Mouse (Mus musculus): ENCODE measurements around the gene Zfp273. TPM values are rescaled to one million over a fixed set of nuclear protein-coding genes. Genes with fewer than 3 reads are reported as not detected.
"Not testable (repeated sequence)": the region's sequence is repeated elsewhere in the genome, so short reads cannot be mapped to it uniquely, and the experiment has no call there.

The Zfp273 gene
- total RNA-seq (2014; fragmentation: Nextera tagmentation) (4.8 and 5.0 TPM in 2 replicates), total RNA-seq (2017) (3.9 and 5.8 TPM in 2 replicates), polyA plus RNA-seq (2012) (0.13 TPM in 2 replicates)

- peak; percentile 95 for ATAC-seq (ENCODE audit: extremely low read depth, insufficient number of reproducible peaks, low FRiP score, poor library complexity, severe bottlenecking)
- H3K36me3 ChIP-seq (replicated peaks): no peaks in the 10 kb centered on the region
- peak within 1 kb of the TSS; percentile 73 for H3K4me3 ChIP-seq (ENCODE audit: low read depth, low read length)
- H3K4me1 ChIP-seq (ENCODE audit: insufficient read depth, low read depth, low read length): peaks cover 11% of the 10 kb centered on the region
- no peak for TF ChIP-seq POLR2AphosphoS5 (IDR thresholded peaks at IDR 0.05; ENCODE audit: insufficient replicate concordance, low read depth, low read length)
- TF ChIP-seq CTCF (IDR thresholded peaks at IDR 0.05; ENCODE audit: low read depth, low read length): no peak
- no peak for TF ChIP-seq GATA1 (IDR thresholded peaks at IDR 0.05; ENCODE audit: borderline replicate concordance, low read length)
- TF ChIP-seq TAL1 (conservative IDR thresholded peaks at IDR 0.05; ENCODE audit: low read depth, low read length): no peak
- no peaks in the 10 kb centered on the region for H3K27me3 ChIP-seq (ENCODE audit: insufficient read depth, low read length)
- H3K9me3 ChIP-seq (replicated peaks): peaks cover 3% of the 10 kb centered on the region
- peak; percentile 75 for DNase-seq (ENCODE audit: low spot score)
Measured at GRCm38 (mm10) chr13:67813710-67814660, at the start of gene Zfp273. Gene Zfp273, plus strand, starts transcription at chr13:67813740.

- Histone ChIP-seq H3K4me3 (ENCODE audit: low read depth, low read length) (peak within 1 kb of the TSS; percentile 76), H3K9me3 (replicated peaks) (peaks cover 3% of the 10 kb centered on the region; the same call in 1 of the 2 replicates), H3K36me3 (replicated peaks) (no peaks in the 10 kb centered on the region), H3K27me3 (ENCODE audit: insufficient read depth, low read length) (no peaks in the 10 kb centered on the region), H3K4me1 (ENCODE audit: insufficient read depth, low read depth, low read length) (peaks cover 5% of the 10 kb centered on the region)
- DNase-seq (ENCODE audit: low spot score): peak; percentile 58
- TF ChIP-seq GATA1 (IDR thresholded peaks at IDR 0.05; ENCODE audit: borderline replicate concordance, low read length) (no peak), CTCF (IDR thresholded peaks at IDR 0.05; ENCODE audit: low read depth, low read length) (no peak), TAL1 (conservative IDR thresholded peaks at IDR 0.05; ENCODE audit: low read depth, low read length) (no peak), POLR2AphosphoS5 (IDR thresholded peaks at IDR 0.05; ENCODE audit: insufficient replicate concordance, low read depth, low read length) (no peak), GATA2 (IDR thresholded peaks at IDR 0.05; ENCODE audit: borderline replicate concordance, low read depth, low read length) (no peak)
- ATAC-seq (ENCODE audit: extremely low read depth, insufficient number of reproducible peaks, low FRiP score, poor library complexity, severe bottlenecking): peak; percentile 99
Measured at GRCm38 (mm10) chr13:67779265-67780221, 34.0 kb upstream of the Zfp273 start, which contains the start of gene Zfp493. Gene Zfp493, plus strand, starts transcription at chr13:67779693.

GRCm38 (mm10) chr13:67791921-67792455 is 21.6 kb upstream of the Zfp273 start:
- DNase-seq (ENCODE audit: low spot score) (no peak), ATAC-seq (ENCODE audit: extremely low read depth, insufficient number of reproducible peaks, low FRiP score, poor library complexity, severe bottlenecking) (no peak)
- no peaks in the 10 kb centered on the region for H3K9me3 ChIP-seq (replicated peaks)
- no peak overlapping the region for H3K4me3 ChIP-seq (ENCODE audit: low read depth, low read length)
- H3K4me1 ChIP-seq (ENCODE audit: insufficient read depth, low read depth, low read length): no peaks in the 10 kb centered on the region
- no peak for TF ChIP-seq GATA1 (IDR thresholded peaks at IDR 0.05; ENCODE audit: borderline replicate concordance, low read length)
- TF ChIP-seq CTCF (IDR thresholded peaks at IDR 0.05; ENCODE audit: low read depth, low read length): no peak
- no peak for TF ChIP-seq GATA2 (IDR thresholded peaks at IDR 0.05; ENCODE audit: borderline replicate concordance, low read depth, low read length)
- no peak for TF ChIP-seq TAL1 (conservative IDR thresholded peaks at IDR 0.05; ENCODE audit: low read depth, low read length)
- TF ChIP-seq POLR2AphosphoS5 (IDR thresholded peaks at IDR 0.05; ENCODE audit: insufficient replicate concordance, low read depth, low read length): no peak
- no peaks in the 10 kb centered on the region for H3K27me3 ChIP-seq (ENCODE audit: insufficient read depth, low read length)
- no peaks in the 10 kb centered on the region for H3K36me3 ChIP-seq (replicated peaks)

- Histone ChIP-seq H3K4me3 (ENCODE audit: low read depth, low read length) (no peak overlapping the region), H3K9me3 (replicated peaks) (no peaks in the 10 kb centered on the region), H3K27me3 (ENCODE audit: insufficient read depth, low read length) (no peaks in the 10 kb centered on the region), H3K4me1 (ENCODE audit: insufficient read depth, low read depth, low read length) (no peaks in the 10 kb centered on the region), H3K36me3 (replicated peaks) (no peaks in the 10 kb centered on the region)
- ATAC-seq (ENCODE audit: extremely low read depth, insufficient number of reproducible peaks, low FRiP score, poor library complexity, severe bottlenecking) (no peak), DNase-seq (ENCODE audit: low spot score) (no peak)
- TF ChIP-seq POLR2AphosphoS5 (IDR thresholded peaks at IDR 0.05; ENCODE audit: insufficient replicate concordance, low read depth, low read length) (no peak), CTCF (IDR thresholded peaks at IDR 0.05; ENCODE audit: low read depth, low read length) (no peak), GATA1 (IDR thresholded peaks at IDR 0.05; ENCODE audit: borderline replicate concordance, low read length) (no peak), GATA2 (IDR thresholded peaks at IDR 0.05; ENCODE audit: borderline replicate concordance, low read depth, low read length) (no peak), TAL1 (conservative IDR thresholded peaks at IDR 0.05; ENCODE audit: low read depth, low read length) (no peak)
Measured at GRCm38 (mm10) chr13:67798618-67799017, 14.9 kb upstream of the Zfp273 start.

GRCm38 (mm10) chr13:67799151-67799550 is 14.4 kb upstream of the Zfp273 start:
- H3K27me3 ChIP-seq (ENCODE audit: insufficient read depth, low read length); H3K4me3 ChIP-seq (ENCODE audit: low read depth, low read length); ATAC-seq (ENCODE audit: extremely low read depth, insufficient number of reproducible peaks, low FRiP score, poor library complexity, severe bottlenecking); H3K9me3 ChIP-seq (replicated peaks); DNase-seq (ENCODE audit: low spot score); H3K4me1 ChIP-seq (ENCODE audit: insufficient read depth, low read depth, low read length); H3K36me3 ChIP-seq (replicated peaks): not testable (repeated sequence)

Data from G1E (cell line).